Mouse (Mus musculus): ENCODE data around the gene Foxe3.

The Foxe3 gene

GRCm38 (mm10) chr4:114924971-114925916 lies 569 bp downstream of the Foxe3 start:
- DNase-seq (ENCODE audit: extremely low read depth, insufficient read length, low spot score): no peak

DNA sequence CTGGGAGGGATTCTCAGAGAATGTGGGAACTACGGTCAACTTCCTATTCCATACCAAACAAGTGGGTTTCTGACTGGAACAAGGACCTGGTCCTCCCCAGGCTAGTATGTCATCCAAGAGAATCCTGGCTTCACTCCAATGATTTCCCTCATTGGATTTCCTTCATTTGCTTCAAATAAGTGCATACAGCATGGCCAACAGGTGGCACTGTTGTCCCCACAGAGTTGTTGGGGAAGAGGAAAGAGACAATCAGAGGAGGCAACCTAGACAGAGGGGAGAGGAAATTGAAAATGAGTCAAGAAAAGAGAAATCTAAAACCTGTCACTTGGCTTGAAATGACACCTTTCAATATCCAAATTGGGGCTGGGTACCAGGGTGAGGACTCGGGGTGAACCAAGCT lies 8.7 kb downstream of the Foxe3 start:
- no peak for DNase-seq (ENCODE audit: extremely low read depth, insufficient read length, low spot score)

GRCm38 (mm10) chr4:114916056-114916455 lies 9.8 kb downstream of the Foxe3 start:
- no peak for DNase-seq (ENCODE audit: extremely low read depth, insufficient read length, low spot score)

GRCm38 (mm10) chr4:114913594-114913962 lies 12.2 kb downstream of the Foxe3 start:
- DNase-seq (ENCODE audit: extremely low read depth, insufficient read length, low spot score): no peak

- no peak for DNase-seq (ENCODE audit: extremely low read depth, insufficient read length, low spot score)
Measured at GRCm38 (mm10) chr4:114912705-114913593, 12.9 kb downstream of the Foxe3 start.

DNA sequence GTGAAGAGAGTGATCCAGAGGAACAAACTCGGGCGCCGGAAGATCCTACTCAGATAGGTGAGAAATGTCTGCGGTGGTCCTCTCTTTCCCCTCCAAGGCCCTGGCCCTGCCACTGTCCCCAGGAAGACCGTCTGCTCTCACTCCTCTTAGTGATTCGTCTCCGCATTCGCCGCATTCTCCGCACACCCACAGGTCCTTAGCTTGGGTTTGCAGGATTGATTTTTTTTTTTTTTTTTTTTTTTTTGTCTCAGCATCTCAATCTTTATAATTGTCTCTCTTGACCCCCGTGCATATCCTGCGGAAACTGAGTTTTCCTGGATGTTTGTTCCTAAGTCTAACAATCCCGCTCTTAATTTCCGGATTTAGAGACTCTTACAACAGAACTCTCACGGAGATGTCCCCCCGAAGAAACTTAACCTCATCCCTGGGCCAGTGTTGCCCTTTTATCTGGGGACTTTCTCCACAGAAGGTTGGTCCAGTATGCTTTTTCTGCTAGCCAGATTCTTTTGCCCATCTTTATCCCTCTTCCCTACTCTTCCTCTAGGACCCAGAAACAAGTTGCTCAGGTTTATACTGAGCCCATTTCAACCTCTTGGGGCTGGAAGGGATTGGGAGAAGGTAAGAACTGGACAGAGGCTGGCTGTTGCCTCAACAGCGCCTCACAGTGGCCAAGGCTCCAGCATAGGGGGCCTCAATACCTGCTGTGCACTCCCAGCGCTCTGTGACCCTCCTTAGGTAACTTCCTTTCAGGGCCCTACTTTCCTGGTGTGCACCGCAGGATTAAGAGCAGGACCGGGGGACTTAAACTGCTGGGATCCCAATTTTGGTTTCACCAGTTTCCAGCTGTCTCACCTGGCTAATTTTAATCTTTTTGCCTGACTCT lies 16.0 kb downstream of the Foxe3 start:
- DNase-seq (ENCODE audit: extremely low read depth, insufficient read length, low spot score): peak; percentile 54

DNA sequence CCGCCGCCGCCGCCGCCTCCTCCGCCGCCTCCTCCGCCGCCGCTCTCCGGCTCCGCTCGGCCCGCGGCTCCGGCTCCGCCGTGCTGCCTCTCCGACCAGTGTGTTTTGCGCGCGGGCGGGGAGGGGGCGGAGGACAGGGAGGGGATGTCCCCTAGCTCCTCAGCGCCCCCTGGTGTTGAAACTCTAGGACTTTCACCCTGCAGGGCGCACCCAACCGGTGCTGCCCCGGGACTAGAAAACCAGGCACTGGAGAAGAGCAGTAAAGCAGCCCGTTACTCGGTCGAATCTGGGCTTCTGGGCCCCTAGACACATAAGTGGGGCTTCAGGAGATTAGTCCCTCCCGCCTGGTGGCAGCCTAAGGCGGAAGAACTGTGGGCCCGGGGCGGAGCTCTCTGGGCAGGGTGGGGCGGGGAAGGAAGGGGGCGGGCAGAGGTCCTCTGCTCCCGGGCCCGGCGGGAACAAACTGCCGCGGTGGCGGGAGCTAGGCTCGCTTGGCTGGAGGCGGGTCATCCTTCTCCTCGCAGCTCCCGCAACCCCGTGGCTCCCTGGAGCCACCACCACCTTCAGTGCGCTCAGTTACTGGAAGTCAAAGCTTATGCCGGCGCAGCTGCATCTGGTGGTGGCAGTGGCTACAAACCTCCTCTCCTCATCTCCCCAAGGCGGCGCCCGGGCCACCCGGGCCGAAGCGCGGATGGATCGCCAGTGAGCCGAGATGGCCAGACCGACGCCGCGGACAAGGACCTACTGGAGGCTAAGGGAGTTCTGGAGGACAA lies 16.8 kb downstream of the Foxe3 start, which contains the start of gene Foxd2:
Gene Foxd2 (minus strand): TSS at position 45 of the 773 bp plus-strand sequence.
- peak; percentile 85 for DNase-seq (ENCODE audit: extremely low read depth, insufficient read length, low spot score)

- DNase-seq (ENCODE audit: extremely low read depth, insufficient read length, low spot score): no peak
Measured at GRCm38 (mm10) chr4:114907951-114908828, 17.6 kb downstream of the Foxe3 start.

DNA sequence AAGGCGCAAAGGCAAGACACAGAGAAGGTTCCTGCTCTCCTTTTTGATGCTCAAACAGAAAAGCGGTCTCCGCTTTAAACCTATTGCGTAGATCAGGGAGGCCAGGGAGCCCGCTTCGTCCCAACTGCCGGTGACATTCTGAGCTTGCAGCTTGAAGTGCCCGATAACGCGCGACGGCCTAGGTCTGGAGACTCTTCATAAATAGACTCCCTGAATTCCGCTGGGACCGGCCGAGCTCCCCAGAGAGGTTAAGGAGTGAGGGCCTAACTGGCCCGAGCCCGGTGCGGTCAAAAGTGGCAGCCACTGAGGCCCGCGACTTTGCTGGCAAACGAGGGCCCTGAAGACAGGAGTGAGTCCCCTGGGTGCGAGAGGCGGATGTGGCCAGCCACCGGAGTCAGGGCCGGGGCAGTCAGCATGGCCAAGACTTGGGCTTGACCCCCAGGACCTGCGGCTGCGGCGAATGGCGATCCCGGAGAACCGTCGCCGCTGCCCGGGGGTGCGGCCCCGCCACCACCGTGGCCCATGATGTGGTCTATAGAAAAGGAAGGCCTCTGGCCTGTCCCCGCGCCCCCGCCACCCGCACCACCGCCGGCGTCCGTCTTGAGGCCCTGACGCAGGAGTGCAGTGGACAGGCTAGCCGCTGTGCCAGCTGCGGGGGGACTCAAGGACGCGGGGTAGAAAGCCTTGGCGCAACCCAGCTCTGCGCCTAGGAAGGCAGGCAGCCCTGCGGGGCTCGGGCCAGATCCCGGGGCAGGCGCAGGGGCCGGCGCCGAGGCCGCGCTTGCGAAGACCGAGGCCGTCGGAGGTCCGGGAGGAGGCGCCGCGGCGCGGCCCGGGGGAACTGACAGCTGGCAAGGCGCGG lies 18.5 kb downstream of the Foxe3 start:
- no peak for DNase-seq (ENCODE audit: extremely low read depth, insufficient read length, low spot score)

- DNase-seq (ENCODE audit: extremely low read depth, insufficient read length, low spot score): no peak
Measured at GRCm38 (mm10) chr4:114905969-114906680, 19.7 kb downstream of the Foxe3 start.

- no peak for DNase-seq (ENCODE audit: extremely low read depth, insufficient read length, low spot score)
Measured at GRCm38 (mm10) chr4:114905501-114905900, 20.3 kb downstream of the Foxe3 start.

DNA sequence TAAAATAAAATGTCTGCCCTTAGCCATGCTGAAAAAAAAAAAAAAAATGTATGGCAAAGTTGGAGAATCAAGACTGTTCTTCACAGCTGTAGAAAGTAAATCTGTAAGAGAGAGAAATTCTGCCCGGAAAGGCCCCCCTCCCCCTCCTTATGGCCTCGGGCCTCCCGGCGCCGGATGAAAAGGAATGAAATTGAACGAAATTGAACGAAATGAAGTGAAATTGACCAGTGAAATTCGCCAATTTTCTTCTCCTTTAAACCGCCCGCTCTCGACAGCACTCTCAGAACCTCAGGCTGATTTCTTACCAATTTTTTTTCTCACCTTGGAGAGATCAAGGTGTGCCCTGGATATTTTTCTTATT lies 22.4 kb downstream of the Foxe3 start:
- no peak for DNase-seq (ENCODE audit: extremely low read depth, insufficient read length, low spot score)

DNA sequence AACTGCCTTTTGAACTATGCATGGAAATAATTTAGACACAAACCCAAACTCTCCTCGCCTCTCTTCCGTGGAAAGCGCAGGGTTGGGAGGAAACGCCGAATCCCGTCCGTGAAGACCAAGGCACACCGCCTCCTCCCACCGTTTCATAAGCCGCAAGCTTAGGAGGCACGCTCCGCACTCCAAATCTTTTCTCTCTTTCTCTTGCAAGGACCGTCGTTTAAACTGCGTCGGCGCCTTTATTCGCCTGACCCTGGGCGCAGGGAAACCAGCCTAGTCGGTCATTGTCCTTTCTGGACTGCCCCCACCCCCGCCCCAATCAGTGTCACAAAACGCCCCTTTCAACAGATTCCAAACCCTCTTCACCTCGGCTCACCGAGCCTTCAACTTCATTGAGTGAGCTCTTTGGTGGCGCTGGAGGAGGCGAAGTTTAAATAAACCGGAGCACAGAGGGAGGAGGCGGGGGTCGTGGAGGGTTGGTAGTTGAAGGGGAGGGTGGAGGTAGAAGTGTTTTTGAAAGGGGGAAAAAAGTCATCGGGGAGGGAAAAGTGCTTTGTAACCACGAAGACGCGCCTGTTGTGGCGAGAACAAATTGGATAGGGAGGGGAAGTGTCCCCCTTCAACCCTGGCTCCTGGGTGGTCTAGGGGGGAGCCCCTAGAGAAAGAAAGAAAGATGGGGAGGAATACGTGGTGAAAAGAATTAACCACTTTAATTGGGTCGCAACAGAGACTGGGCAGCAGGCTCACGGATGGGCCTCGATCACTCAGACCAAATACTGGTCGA lies 23.0 kb downstream of the Foxe3 start:
- DNase-seq (ENCODE audit: extremely low read depth, insufficient read length, low spot score): no peak

DNA sequence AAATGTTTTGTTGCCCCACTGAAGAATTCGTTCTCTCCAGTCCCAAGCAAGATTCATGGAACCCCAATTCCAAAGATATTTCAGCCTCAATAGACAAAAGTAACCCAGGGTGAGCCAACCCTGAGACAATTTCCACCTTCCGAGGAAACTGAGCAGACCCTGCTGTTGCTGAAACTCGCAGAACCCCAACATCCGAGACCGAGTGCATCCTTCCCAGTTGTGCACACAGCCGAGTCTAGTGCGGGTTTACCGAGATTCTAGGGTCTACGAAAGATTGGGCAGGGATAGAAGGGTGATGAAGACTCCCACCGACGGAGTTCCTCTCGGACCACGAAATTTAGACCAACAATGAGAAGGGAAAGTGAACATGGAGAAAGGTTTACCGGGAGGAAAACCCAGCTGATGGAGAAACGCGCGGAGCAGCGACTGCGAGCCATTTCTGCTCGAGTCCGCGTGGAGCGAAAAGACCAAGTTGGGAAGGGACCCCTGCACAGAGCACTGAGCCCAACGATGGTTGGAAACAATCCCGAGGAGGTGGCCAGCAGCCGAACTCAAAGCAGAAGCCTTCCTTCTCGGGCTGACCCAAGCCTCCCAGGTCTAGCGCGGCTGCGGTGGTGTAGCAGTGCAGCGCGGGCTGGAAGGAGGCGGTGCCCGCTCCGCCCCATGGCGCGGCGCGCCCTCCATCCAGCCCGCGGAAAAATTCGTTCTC lies 24.0 kb downstream of the Foxe3 start:
- no peak for DNase-seq (ENCODE audit: extremely low read depth, insufficient read length, low spot score)

GRCm38 (mm10) chr4:114900866-114901642 lies 24.8 kb downstream of the Foxe3 start:
- DNase-seq (ENCODE audit: extremely low read depth, insufficient read length, low spot score): no peak
